Mouse (Mus musculus) monocyte, adult 59 days (primary cell): ENCODE data around the gene Pmch. TPM values are rescaled to one million over a fixed set of nuclear protein-coding genes. Genes with fewer than 3 reads are reported as not detected.

ENCODE experiments used
- total RNA-seq, 2 experiments: library from RNA; stranded (reverse); gene quantifications; one replicate each; pipeline ENCODE4 v1.2.4; 2023

Gene Pmch
- not detected for total RNA-seq

GRCm38 (mm10) chr10:88090772-88091171 lies at the start of gene Pmch:
Pmch (plus strand) TSS chr10:88091072.

Other genes with a start within 250 kb of the Pmch start
- gene Igf1, start 232.8 kb upstream of the Pmch start, total RNA-seq, result 10 to 100 TPM; 74.6 to 84.2 TPM
- under 1 TPM; 0.26 to 0.27 TPM for gene Parpbp, start 55.9 kb downstream of the Pmch start, total RNA-seq
- gene Nup37, start 55.9 kb downstream of the Pmch start, total RNA-seq, result 1 to 10 TPM; 4.7 to 5.7 TPM
- 10 to 100 TPM; 36.8 to 40.6 TPM for gene Washc3, start 110.0 kb downstream of the Pmch start, total RNA-seq